Mouse (Mus musculus): ENCODE data around the gene Nudc. TPM values are rescaled to one million over a fixed set of nuclear protein-coding genes. Genes with fewer than 3 reads are reported as not detected.

The Nudc gene
- polyA plus RNA-seq, 1 experiment, result 28.6 TPM

GRCm38 (mm10) chr4:133574843-133575202 is 29.0 kb upstream of the Nudc start:
- no peak for DNase-seq (ENCODE audit: low read depth in 1 of 2, low spot score in 2 of 2)
- Histone ChIP-seq H3K27ac (ENCODE audit: insufficient read depth, low read length) (no peak overlapping the region), H3K27me3 (ENCODE audit: control insufficient read depth, insufficient read depth, low read length) (no peaks in the 10 kb centered on the region), H3K36me3 (ENCODE audit: control insufficient read depth, insufficient read depth, low read length) (peaks cover 8% of the 10 kb centered on the region), H3K4me1 (ENCODE audit: control insufficient read depth, insufficient read depth, insufficient read length) (peaks cover 4% of the 10 kb centered on the region; the same call in 1 of the 2 replicates), H3K4me3 (ENCODE audit: extremely low read depth, insufficient read depth, insufficient read length) (peak overlapping the region; percentile 79)
- WGBS, result under 1% methylated on average over 41 of the region's 41 CpGs
- TF ChIP-seq CTCF (IDR thresholded peaks at IDR 0.05; ENCODE audit: extremely low read depth, insufficient read depth, insufficient read length, insufficient replicate concordance), result no peak
- no peak for TF ChIP-seq POLR2A (IDR thresholded peaks at IDR 0.05; ENCODE audit: low read depth, low read length)

GRCm38 (mm10) chr4:133574070-133574842 is 28.5 kb upstream of the Nudc start, which contains the start of gene Gpatch3:
Gene Gpatch3 (plus strand): TSS chr4:133574745.
- Histone ChIP-seq H3K27ac (ENCODE audit: insufficient read depth, low read length) (peak within 1 kb of the TSS; percentile 51), H3K4me1 (ENCODE audit: control insufficient read depth, insufficient read depth, insufficient read length) (peaks cover 4% of the 10 kb centered on the region; the same call in 1 of the 2 replicates), H3K27me3 (ENCODE audit: control insufficient read depth, insufficient read depth, low read length) (no peaks in the 10 kb centered on the region), H3K4me3 (ENCODE audit: extremely low read depth, insufficient read depth, insufficient read length) (peak within 1 kb of the TSS; percentile 79), H3K36me3 (ENCODE audit: control insufficient read depth, insufficient read depth, low read length) (peaks cover 8% of the 10 kb centered on the region)
- WGBS, result 5% methylated on average over 44 of the region's 44 CpGs
- peak; percentile 79 to 88 for DNase-seq (ENCODE audit: low read depth in 1 of 2, low spot score in 2 of 2)
- TF ChIP-seq CTCF (IDR thresholded peaks at IDR 0.05; ENCODE audit: extremely low read depth, insufficient read depth, insufficient read length, insufficient replicate concordance) (no peak), POLR2A (IDR thresholded peaks at IDR 0.05; ENCODE audit: low read depth, low read length) (peak; percentile 71)

GRCm38 (mm10) chr4:133570066-133570466 is 24.3 kb upstream of the Nudc start:
- Histone ChIP-seq H3K4me1 (ENCODE audit: control insufficient read depth, insufficient read depth, insufficient read length) (peaks cover 3% of the 10 kb centered on the region; the same call in 1 of the 2 replicates), H3K36me3 (ENCODE audit: control insufficient read depth, insufficient read depth, low read length) (no peaks in the 10 kb centered on the region), H3K27ac (ENCODE audit: insufficient read depth, low read length) (no peak overlapping the region), H3K4me3 (ENCODE audit: extremely low read depth, insufficient read depth, insufficient read length) (no peak overlapping the region), H3K27me3 (ENCODE audit: control insufficient read depth, insufficient read depth, low read length) (no peaks in the 10 kb centered on the region)
- DNase-seq (ENCODE audit: low read depth in 1 of 2, low spot score in 2 of 2), result no peak
- TF ChIP-seq CTCF (IDR thresholded peaks at IDR 0.05; ENCODE audit: extremely low read depth, insufficient read depth, insufficient read length, insufficient replicate concordance) (no peak), POLR2A (IDR thresholded peaks at IDR 0.05; ENCODE audit: low read depth, low read length) (no peak)
- WGBS, result 50% methylated on average over 10 of the region's 10 CpGs

GRCm38 (mm10) chr4:133569291-133570065 is 23.7 kb upstream of the Nudc start:
- Histone ChIP-seq H3K36me3 (ENCODE audit: control insufficient read depth, insufficient read depth, low read length) (no peaks in the 10 kb centered on the region), H3K4me3 (ENCODE audit: extremely low read depth, insufficient read depth, insufficient read length) (no peak overlapping the region), H3K27me3 (ENCODE audit: control insufficient read depth, insufficient read depth, low read length) (no peaks in the 10 kb centered on the region), H3K27ac (ENCODE audit: insufficient read depth, low read length) (no peak overlapping the region), H3K4me1 (ENCODE audit: control insufficient read depth, insufficient read depth, insufficient read length) (no peaks in the 10 kb centered on the region; the same call in 1 of the 2 replicates)
- no peak for DNase-seq (ENCODE audit: low read depth in 1 of 2, low spot score in 2 of 2)
- TF ChIP-seq POLR2A (IDR thresholded peaks at IDR 0.05; ENCODE audit: low read depth, low read length) (no peak), CTCF (IDR thresholded peaks at IDR 0.05; ENCODE audit: extremely low read depth, insufficient read depth, insufficient read length, insufficient replicate concordance) (no peak)
- 78% methylated on average over 10 of the region's 10 CpGs for WGBS

- Histone ChIP-seq H3K4me1 (ENCODE audit: control insufficient read depth, insufficient read depth, insufficient read length) (no peaks in the 10 kb centered on the region), H3K36me3 (ENCODE audit: control insufficient read depth, insufficient read depth, low read length) (no peaks in the 10 kb centered on the region), H3K4me3 (ENCODE audit: extremely low read depth, insufficient read depth, insufficient read length) (no peak overlapping the region), H3K27me3 (ENCODE audit: control insufficient read depth, insufficient read depth, low read length) (no peaks in the 10 kb centered on the region), H3K27ac (ENCODE audit: insufficient read depth, low read length) (no peak overlapping the region)
- DNase-seq (ENCODE audit: low read depth in 1 of 2, low spot score in 2 of 2), result no peak
- TF ChIP-seq POLR2A (IDR thresholded peaks at IDR 0.05; ENCODE audit: low read depth, low read length) (no peak), CTCF (IDR thresholded peaks at IDR 0.05; ENCODE audit: extremely low read depth, insufficient read depth, insufficient read length, insufficient replicate concordance) (no peak)
- 45% methylated on average over 8 of the region's 8 CpGs for WGBS
These were observed 21.5 kb upstream of the Nudc start for GRCm38 (mm10) chr4:133567251-133567650.

- DNase-seq (ENCODE audit: low read depth in 1 of 2, low spot score in 2 of 2), result no peak
- TF ChIP-seq POLR2A (IDR thresholded peaks at IDR 0.05; ENCODE audit: low read depth, low read length) (no peak), CTCF (IDR thresholded peaks at IDR 0.05; ENCODE audit: extremely low read depth, insufficient read depth, insufficient read length, insufficient replicate concordance) (no peak)
- no peaks in the 10 kb centered on the region for H3K27me3 ChIP-seq (ENCODE audit: control insufficient read depth, insufficient read depth, low read length)
- H3K4me1 ChIP-seq (ENCODE audit: control insufficient read depth, insufficient read depth, insufficient read length), result no peaks in the 10 kb centered on the region
- 26% methylated on average over 11 of the region's 11 CpGs for WGBS
- no peak overlapping the region for H3K27ac ChIP-seq (ENCODE audit: insufficient read depth, low read length)
- H3K36me3 ChIP-seq (ENCODE audit: control insufficient read depth, insufficient read depth, low read length), result no peaks in the 10 kb centered on the region
- H3K4me3 ChIP-seq (ENCODE audit: extremely low read depth, insufficient read depth, insufficient read length), result no peak overlapping the region
These were observed 17.4 kb upstream of the Nudc start for GRCm38 (mm10) chr4:133563123-133563571.
